Mouse (Mus musculus) G1E (cell line): ENCODE results near the gene Man2b2. TPM values are rescaled to one million over a fixed set of nuclear protein-coding genes. Genes with fewer than 3 reads are reported as not detected.

Experiments
- ATAC-seq: 2 replicates; pipeline ENCODE4 v1.8.0; 2016; ENCODE audit warnings: mild to moderate bottlenecking; ENCODE audit not compliant: insufficient number of reproducible peaks, poor library complexity, low FRiP score, severe bottlenecking; ENCODE audit errors: extremely low read depth
- DNase-seq: peaks from one replicate; pipeline ENCODE4 v3.0.0; 2012; ENCODE audit warnings: low spot score
- H3K27me3 ChIP-seq: 2 replicates; pipeline ENCODE4 v1.6.1; 2012; ENCODE audit warnings: mild to moderate bottlenecking, low read length, inconsistent platforms; ENCODE audit not compliant: insufficient read depth
- H3K36me3 ChIP-seq: replicated peaks from 2 replicates; pipeline ENCODE3; 2012; ENCODE audit warnings: mild to moderate bottlenecking, inconsistent platforms
- H3K4me1 ChIP-seq: 2 replicates; pipeline ENCODE4 v1.6.1; 2012; ENCODE audit warnings: low read depth, low read length, inconsistent platforms, mixed read lengths; ENCODE audit not compliant: insufficient read depth
- H3K4me3 ChIP-seq: 2 replicates; pipeline ENCODE4 v1.5.1; 2012; ENCODE audit warnings: low read depth, mild to moderate bottlenecking, inconsistent platforms, low read length, moderate library complexity, mixed read lengths
- H3K9me3 ChIP-seq: replicated peaks from 2 replicates; pipeline ENCODE4 v1.6.1; 2012; ENCODE audit warnings: inconsistent platforms
- CTCF ChIP-seq: IDR thresholded peaks from 2 replicates; pipeline ENCODE4 v1.5.1; 2012; ENCODE audit warnings: low read depth, low read length, inconsistent platforms, mixed read lengths
- GATA1 ChIP-seq: IDR thresholded peaks from 2 replicates; pipeline ENCODE4 v1.6.1; 2012; ENCODE audit warnings: borderline replicate concordance, low read length, inconsistent platforms, mixed read lengths
- GATA2 ChIP-seq: IDR thresholded peaks from 2 replicates; pipeline ENCODE4 v1.6.1; 2012; ENCODE audit warnings: low read depth, low read length, inconsistent platforms, borderline replicate concordance
- POLR2AphosphoS5 ChIP-seq: IDR thresholded peaks from 2 replicates; pipeline ENCODE4 v1.6.1; 2012; ENCODE audit warnings: low read depth, low read length, inconsistent platforms; ENCODE audit not compliant: insufficient replicate concordance
- TAL1 ChIP-seq: conservative IDR thresholded peaks from 2 replicates; pipeline ENCODE4 v1.6.1; 2012; ENCODE audit warnings: low read depth, low read length, inconsistent platforms, mixed read lengths
- polyA plus RNA-seq: library from polyadenylated mRNA; stranded (reverse); fragments of >175 nt; gene quantifications from 2 replicates; pipeline ENCODE4 v1.2.3, GENCODE M21; 2012
- total RNA-seq, 2 experiments: library from RNA; stranded (forward) in 1 of 2; stranded (reverse) in 1 of 2; fragments of 200-1000 nt in 1 of 2; fragments of >200 nt in 1 of 2; fragmentation: Nextera tagmentation in 1 of 2; gene quantifications; 2 replicates each; pipeline ENCODE4 v1.2.3; 2014 to 2017

The Man2b2 gene
- total and polyA plus RNA-seq, 3 experiments = 18.6 to 45.0 (median 39.3) TPM

DNA sequence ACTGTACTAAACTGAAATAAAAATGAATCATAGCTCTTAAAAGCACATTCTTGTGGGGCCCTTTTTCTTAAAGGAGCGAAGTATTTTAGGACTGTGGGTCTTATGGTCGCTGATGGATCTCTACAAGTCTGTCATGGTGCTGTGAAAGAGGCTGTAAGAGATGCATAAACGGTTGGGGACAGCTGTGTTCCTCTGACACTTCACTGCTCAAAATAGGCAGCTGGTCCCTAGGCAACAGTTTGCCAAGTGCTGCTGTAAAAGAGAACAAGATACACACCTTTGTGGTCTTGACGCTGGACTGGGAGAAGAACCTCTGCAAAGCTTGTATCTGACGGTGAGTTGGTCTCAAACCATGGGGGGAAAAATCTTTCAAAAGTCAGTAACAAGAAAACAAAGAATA lies 27.1 kb upstream of the Man2b2 start:
- DNase-seq (no peak), ATAC-seq (no peak)
- TF ChIP-seq GATA2 (no peak), CTCF (no peak), TAL1 (no peak), POLR2AphosphoS5 (no peak), GATA1 (no peak)
- Histone ChIP-seq H3K4me1 (no peaks in the 10 kb centered on the region), H3K36me3 (no peaks in the 10 kb centered on the region), H3K9me3 (no peaks in the 10 kb centered on the region), H3K4me3 (no peak overlapping the region), H3K27me3 (no peaks in the 10 kb centered on the region)

- Histone ChIP-seq H3K9me3 (no peaks in the 10 kb centered on the region), H3K4me3 (no peak overlapping the region), H3K4me1 (no peaks in the 10 kb centered on the region), H3K27me3 (no peaks in the 10 kb centered on the region), H3K36me3 (no peaks in the 10 kb centered on the region)
- no peak for DNase-seq
- TF ChIP-seq CTCF (no peak), TAL1 (no peak), GATA2 (no peak), POLR2AphosphoS5 (no peak), GATA1 (no peak)
- ATAC-seq = no peak
Observed at GRCm38 (mm10) chr5:36856529-36856928, 26.1 kb upstream of the Man2b2 start.

DNA sequence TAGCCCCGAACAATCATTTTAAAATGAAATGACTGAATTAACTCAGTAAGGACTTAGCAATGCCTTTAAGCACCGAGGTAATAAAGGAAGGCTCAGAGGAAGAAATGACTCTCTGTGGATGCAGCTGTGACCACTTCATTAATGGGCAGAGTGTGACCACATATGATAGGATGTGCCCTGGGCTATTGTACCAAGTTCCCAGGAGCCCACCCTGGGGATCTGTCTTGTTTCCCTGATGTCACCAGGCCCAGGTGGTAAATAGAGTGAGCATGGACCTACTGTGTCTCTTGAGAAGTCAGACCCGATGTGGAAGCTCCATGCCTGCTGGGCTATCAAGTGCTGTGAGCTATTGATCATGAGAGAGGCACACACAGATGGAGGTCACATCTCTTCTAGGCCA lies 24.7 kb upstream of the Man2b2 start:
- no peak for TF ChIP-seq POLR2AphosphoS5
- TF ChIP-seq CTCF = no peak
- no peak for TF ChIP-seq GATA2
- TF ChIP-seq GATA1 = no peak
- TF ChIP-seq TAL1 = no peak
- H3K36me3 ChIP-seq = no peaks in the 10 kb centered on the region
- no peak for ATAC-seq
- H3K4me1 ChIP-seq = no peaks in the 10 kb centered on the region
- H3K4me3 ChIP-seq = no peak overlapping the region
- H3K9me3 ChIP-seq = no peaks in the 10 kb centered on the region
- no peak for DNase-seq
- H3K27me3 ChIP-seq = no peaks in the 10 kb centered on the region

- Histone ChIP-seq H3K27me3 (peaks cover 3% of the 10 kb centered on the region; the same call in 1 of the 2 replicates), H3K4me3 (no peak overlapping the region), H3K36me3 (no peaks in the 10 kb centered on the region), H3K9me3 (no peaks in the 10 kb centered on the region), H3K4me1 (no peaks in the 10 kb centered on the region)
- DNase-seq (no peak), ATAC-seq (no peak)
- TF ChIP-seq GATA2 = no peak
- TF ChIP-seq CTCF = no peak
Observed at GRCm38 (mm10) chr5:36851572-36851971, 21.1 kb upstream of the Man2b2 start.

- TF ChIP-seq CTCF (no peak), GATA2 (no peak), GATA1 (no peak), POLR2AphosphoS5 (no peak), TAL1 (no peak)
- ATAC-seq (no peak), DNase-seq (no peak)
- Histone ChIP-seq H3K9me3 (no peaks in the 10 kb centered on the region), H3K4me3 (no peak overlapping the region), H3K27me3 (peaks cover 3% of the 10 kb centered on the region; the same call in 1 of the 2 replicates), H3K4me1 (no peaks in the 10 kb centered on the region), H3K36me3 (no peaks in the 10 kb centered on the region)
Observed at GRCm38 (mm10) chr5:36844490-36844889, 14.0 kb upstream of the Man2b2 start.

DNA sequence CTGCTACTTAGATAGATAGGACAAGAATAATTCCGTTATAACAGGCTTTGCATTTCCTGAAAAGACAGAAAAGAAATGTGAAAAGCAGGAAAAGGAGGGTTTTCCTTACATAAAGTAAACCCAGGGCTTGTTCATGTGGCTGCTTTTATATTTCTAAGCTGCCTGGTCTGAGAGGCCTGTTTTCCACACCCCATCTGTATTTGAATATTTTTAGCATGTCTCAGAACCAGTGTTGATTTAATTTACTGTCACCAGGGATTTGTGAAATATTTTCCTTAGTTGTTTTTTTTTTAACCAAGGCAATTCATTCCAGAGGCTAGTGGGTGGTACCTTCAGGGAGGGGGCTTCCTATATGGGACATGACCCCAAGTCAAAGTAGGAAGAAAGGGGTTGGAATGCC lies 11.2 kb upstream of the Man2b2 start:
- Histone ChIP-seq H3K9me3 (no peaks in the 10 kb centered on the region), H3K36me3 (no peaks in the 10 kb centered on the region), H3K4me3 (no peak overlapping the region), H3K27me3 (no peaks in the 10 kb centered on the region), H3K4me1 (no peaks in the 10 kb centered on the region)
- no peak for ATAC-seq
- no peak for DNase-seq
- TF ChIP-seq GATA2 = no peak
- no peak for TF ChIP-seq GATA1
- TF ChIP-seq CTCF = no peak
- TF ChIP-seq POLR2AphosphoS5 = no peak
- TF ChIP-seq TAL1 = no peak

DNA sequence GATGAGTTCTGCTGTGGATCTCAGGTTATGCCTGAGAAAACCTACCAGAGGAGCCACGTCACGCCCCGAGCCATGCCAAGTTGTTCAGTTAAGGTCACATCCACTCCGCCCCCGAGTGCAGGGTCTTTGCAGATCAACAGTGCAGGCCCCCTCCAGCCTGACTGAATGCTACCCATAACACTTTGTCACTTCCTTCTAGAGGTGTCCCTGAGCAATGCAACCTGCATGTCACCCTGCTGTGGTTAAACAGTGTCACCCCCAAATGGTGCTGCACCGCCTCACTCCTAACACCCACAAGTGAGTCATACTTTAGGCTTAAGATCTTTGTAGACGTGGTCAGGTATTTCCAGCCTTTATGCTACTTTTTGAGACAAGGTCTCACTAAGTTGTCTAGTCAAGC lies 9.6 kb upstream of the Man2b2 start:
- Histone ChIP-seq H3K9me3 (no peaks in the 10 kb centered on the region), H3K36me3 (no peaks in the 10 kb centered on the region), H3K4me1 (no peaks in the 10 kb centered on the region), H3K27me3 (no peaks in the 10 kb centered on the region), H3K4me3 (no peak overlapping the region)
- ATAC-seq (no peak), DNase-seq (no peak)
- TF ChIP-seq GATA2 = no peak
- no peak for TF ChIP-seq CTCF
- no peak for TF ChIP-seq GATA1
- TF ChIP-seq POLR2AphosphoS5 = no peak
- TF ChIP-seq TAL1 = no peak
